Mouse (Mus musculus) embryonic fibroblast, embryonic 13.5 days (primary cell): Measurements from ENCODE around the gene Exph5.

ENCODE experiments used
- CTCF ChIP-seq: IDR thresholded peaks from 2 replicates; pipeline ENCODE4 v1.5.1; 2011; ENCODE audit warnings: mild to moderate bottlenecking, control low read depth, low read length, moderate library complexity, borderline replicate concordance; ENCODE audit not compliant: insufficient read depth
- POLR2A ChIP-seq: IDR thresholded peaks from 2 replicates; pipeline ENCODE4 v1.6.1; 2011; ENCODE audit warnings: low read depth, mild to moderate bottlenecking, control low read depth, low read length, moderate library complexity

DNA sequence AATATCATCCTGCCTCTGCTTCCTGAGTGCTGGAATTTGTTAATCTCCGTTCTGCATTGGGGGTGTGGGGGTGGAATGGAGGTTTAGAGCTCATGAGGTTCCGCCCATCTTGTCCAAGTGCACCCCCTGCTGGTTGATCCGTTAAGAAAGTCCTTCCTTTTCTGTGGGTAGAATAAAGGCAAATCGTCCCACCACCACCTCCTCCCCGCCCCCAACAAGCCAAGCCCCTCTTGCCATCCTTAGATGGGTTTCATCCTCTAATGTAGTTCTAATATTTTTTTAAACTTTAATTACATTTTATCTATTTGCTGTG, 96.9 kb downstream of the Exph5 start:
- TF ChIP-seq CTCF = peak; percentile 61
- TF ChIP-seq POLR2A = no peak
